Mouse (Mus musculus): ENCODE data around the gene Gm6812.

Gm6812 gene

GRCm38 (mm10) chrX:68892953-68893352 lies at the start of gene Gm6812:
Gm6812 (minus strand) TSS chrX:68893053.
- in situ Hi-C loops (cut with MboI, MseI), result loop anchor here (10.0 kb wide), 1 partner anchor 1052 kb away; the partner anchor contains the start of gene 1700020N15Rik

- in situ Hi-C loops (cut with MboI, MseI), result no loop called here
These were observed 27.7 kb downstream of the Gm6812 start for GRCm38 (mm10) chrX:68865145-68865544.
